Mouse (Mus musculus) embryo, embryonic 9.5 days (tissue): Measurements from ENCODE around the gene Exoc3l4.

Experiments
- DNase-seq: peaks from one replicate; pipeline ENCODE4 v3.0.0-alpha.2; 2017; ENCODE audit errors: extremely low spot score

The Exoc3l4 gene

GRCm38 (mm10) chr12:111416921-111417779, at the start of gene Exoc3l4:
TSS of gene Exoc3l4 (plus strand) at chr12:111417017.
- DNase-seq, result no peak

- DNase-seq, result no peak
These were observed 49.8 kb upstream of the Exoc3l4 start for GRCm38 (mm10) chr12:111367065-111367464.

- DNase-seq, result no peak
These were observed 46.6 kb upstream of the Exoc3l4 start for GRCm38 (mm10) chr12:111370249-111370648.

GRCm38 (mm10) chr12:111371905-111372304, 44.9 kb upstream of the Exoc3l4 start:
- no peak for DNase-seq

- DNase-seq, result no peak
These were observed 43.4 kb upstream of the Exoc3l4 start for GRCm38 (mm10) chr12:111373411-111373810.

- no peak for DNase-seq
These were observed 42.1 kb upstream of the Exoc3l4 start for GRCm38 (mm10) chr12:111374727-111375126.

GRCm38 (mm10) chr12:111375559-111375958, 41.3 kb upstream of the Exoc3l4 start:
- no peak for DNase-seq

GRCm38 (mm10) chr12:111376053-111376452, 40.8 kb upstream of the Exoc3l4 start:
- DNase-seq, result no peak

GRCm38 (mm10) chr12:111376826-111377331, 39.9 kb upstream of the Exoc3l4 start:
- peak; percentile 61 for DNase-seq

GRCm38 (mm10) chr12:111377376-111377973, 39.3 kb upstream of the Exoc3l4 start, which contains the start of gene Cdc42bpb:
TSS of gene Cdc42bpb (minus strand) at chr12:111377718.
- DNase-seq, result peak; percentile 94

GRCm38 (mm10) chr12:111377986-111378490, 38.8 kb upstream of the Exoc3l4 start:
- DNase-seq, result peak; percentile 72

- no peak for DNase-seq
These were observed 38.0 kb upstream of the Exoc3l4 start for GRCm38 (mm10) chr12:111378812-111379211.

GRCm38 (mm10) chr12:111385883-111386641, 30.8 kb upstream of the Exoc3l4 start:
- no peak for DNase-seq

GRCm38 (mm10) chr12:111386642-111387120, 30.1 kb upstream of the Exoc3l4 start:
- no peak for DNase-seq

GRCm38 (mm10) chr12:111387146-111387545, 29.7 kb upstream of the Exoc3l4 start:
- no peak for DNase-seq

GRCm38 (mm10) chr12:111394008-111394407, 22.8 kb upstream of the Exoc3l4 start:
- DNase-seq, result no peak

GRCm38 (mm10) chr12:111396997-111397396, 19.8 kb upstream of the Exoc3l4 start:
- no peak for DNase-seq

GRCm38 (mm10) chr12:111401454-111402184, 15.2 kb upstream of the Exoc3l4 start:
- peak; percentile 77 for DNase-seq

GRCm38 (mm10) chr12:111404880-111405279, 11.9 kb upstream of the Exoc3l4 start:
- DNase-seq, result no peak

GRCm38 (mm10) chr12:111406622-111407021, 10.2 kb upstream of the Exoc3l4 start, which contains the start of gene Lbhd2:
TSS of gene Lbhd2 (plus strand) at chr12:111406809.
- DNase-seq, result no peak

GRCm38 (mm10) chr12:111409583-111409982, 7.2 kb upstream of the Exoc3l4 start:
- DNase-seq, result no peak
